In the genomic region with DNA sequence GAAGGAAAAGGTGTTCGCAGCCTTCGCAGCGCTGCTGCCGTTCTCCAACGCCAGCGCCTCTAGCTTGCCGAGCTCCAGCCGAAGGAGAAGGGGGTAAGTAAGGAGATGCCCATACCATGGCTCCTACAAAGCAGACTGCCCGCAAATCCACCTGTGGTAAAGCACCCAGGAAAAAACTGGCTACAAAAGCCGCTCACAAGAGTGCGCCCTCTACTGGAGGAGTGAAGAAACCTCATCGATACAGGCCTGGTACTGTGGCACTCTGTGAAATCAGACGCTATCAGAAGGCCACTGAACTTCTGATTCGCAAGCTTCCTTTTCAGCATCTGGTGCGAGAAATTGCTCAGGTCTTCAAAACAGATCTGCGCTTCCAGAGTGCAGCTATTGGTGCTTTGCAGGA, we compare ENCODE assay signal across 9 mouse cellular contexts. TPM values are rescaled to one million over a fixed set of nuclear protein-coding genes. Genes with fewer than 3 reads are reported as not detected.
DNase-seq lines count a peak whose midpoint lies in the region; ATAC-seq and TF ChIP-seq lines count a peak whose summit lies in the region.
"Had no signal": no experiment of that assay in that cellular context is flagged by ENCODE, and none has a peak within 500 bp of the region (broad histone marks: within the 10 kb centered on the region; RNA-seq: fewer than 3 reads in every experiment).

No protein-coding gene starts in this region.

- no peak overlapping the region for H3K27ac ChIP-seq in kidney, postnatal 0 days
- no peak overlapping the region for H3K27ac ChIP-seq in ES-Bruce4 (ENCODE audit: insufficient read depth, low read length)
- H3K27ac ChIP-seq: heart, embryonic 13.5 days had no signal

- H3K4me3 ChIP-seq in kidney, postnatal 0 days (replicated peaks; ENCODE audit: low read depth, low read length): no peak overlapping the region
- no peak overlapping the region for H3K4me3 ChIP-seq in ES-Bruce4 (ENCODE audit: low read depth, low read length)
- H3K4me3 ChIP-seq: heart, embryonic 13.5 days had no signal

- H3K4me2 ChIP-seq in kidney, postnatal 0 days (ENCODE audit: low read length): no peak overlapping the region
- H3K4me2 ChIP-seq: heart, embryonic 13.5 days had no signal

- no peak for TF ChIP-seq POLR2A in ES-Bruce4 (IDR thresholded peaks at IDR 0.05; ENCODE audit: insufficient read depth, low read length)

- no peaks in the 10 kb centered on the region for H3K36me3 ChIP-seq in kidney, postnatal 0 days (ENCODE audit: insufficient read depth, low read length)
- H3K36me3 ChIP-seq in ES-Bruce4 (ENCODE audit: control insufficient read depth, insufficient read depth, low read length, poor library complexity, severe bottlenecking): no peaks in the 10 kb centered on the region
- H3K36me3 ChIP-seq: heart, embryonic 13.5 days had no signal

- H3K9me3 ChIP-seq in kidney, postnatal 0 days (replicated peaks; ENCODE audit: low read length): no peaks in the 10 kb centered on the region
- peaks cover 58% of the 10 kb centered on the region for H3K9me3 ChIP-seq in ES-Bruce4 (replicated peaks; ENCODE audit: control insufficient read depth, insufficient read depth, low read length, poor library complexity, severe bottlenecking)
- H3K9me3 ChIP-seq: heart, embryonic 13.5 days had no signal

- no peaks in the 10 kb centered on the region for H3K4me1 ChIP-seq in kidney, postnatal 0 days (replicated peaks; ENCODE audit: insufficient read depth, low read length)
- no peaks in the 10 kb centered on the region for H3K4me1 ChIP-seq in ES-Bruce4 (ENCODE audit: control insufficient read depth, insufficient read depth, low read length)
- H3K4me1 ChIP-seq: heart, embryonic 13.5 days had no signal

- no peak overlapping the region for H3K9ac ChIP-seq in kidney, postnatal 0 days (ENCODE audit: low read depth, low read length)
- no peak overlapping the region for H3K9ac ChIP-seq in ES-Bruce4 (ENCODE audit: low read depth, poor library complexity, severe bottlenecking)
- H3K9ac ChIP-seq: heart, embryonic 13.5 days had no signal

- no peak for ATAC-seq in kidney, postnatal 0 days (replicated peaks; ENCODE audit: low FRiP score, low read depth)

- WGBS in kidney, postnatal 0 days: 85% methylated on average over 16 of the region's 16 CpGs

- DNase-seq in kidney, postnatal 0 days (ENCODE audit: low spot score): peak; percentile 14
- DNase-seq in kidney, adult 9 months: no peak
- DNase-seq in adrenal gland, postnatal 36 days: peak; percentile 5 to 12
- peak; percentile 31 for DNase-seq in naive thymus-derived CD4-positive, alpha-beta T cell, adult 2 months (ENCODE audit: low read depth)
- DNase-seq in right cerebral cortex, postnatal 14 days: no peak
- DNase-seq in right cerebral cortex, postnatal 36 days (ENCODE audit: low spot score in 2 of 2): no peak

- peak; percentile 61 for TF ChIP-seq CTCF in kidney, postnatal 0 days (IDR thresholded peaks at IDR 0.05; ENCODE audit: low read depth)
- peak; percentile 5 for TF ChIP-seq CTCF in ES-Bruce4 (IDR thresholded peaks at IDR 0.05; ENCODE audit: low read depth, low read length)

- H3K27me3 ChIP-seq in kidney, postnatal 0 days (ENCODE audit: insufficient read depth, low read length): no peaks in the 10 kb centered on the region
- no peaks in the 10 kb centered on the region for H3K27me3 ChIP-seq in ES-Bruce4 (ENCODE audit: control insufficient read depth, insufficient read depth, low read length, poor library complexity, severe bottlenecking)
- H3K27me3 ChIP-seq: heart, embryonic 13.5 days had no signal

- TF ChIP-seq EP300 in ES-Bruce4 (IDR thresholded peaks at IDR 0.05; ENCODE audit: insufficient read depth, low read depth, low read length): no peak

RNA-seq across cellular contexts. Expression of gene Shisal2b, which starts 55.0 kb away (rescaled TPM):
- polyA plus RNA-seq in kidney, postnatal 0 days (2015; fragmentation: Nextera tagmentation; extraction: Ambion mirVana): 0.57 and 0.71 TPM in 2 replicates
- polyA plus RNA-seq in ES-Bruce4 (2011; ENCODE audit: insufficient read depth, insufficient read length, low read depth, missing spikeins): not detected in 2 replicates
- total RNA-seq in adrenal gland, postnatal 36 days (2021): not detected
- total RNA-seq: common myeloid progenitor, adult 5-6 weeks had no signal

Comparison
In these comparisons a context has a peak if more than half of its experiments do, and no peak if none do; other contexts are left out.
1. DNase-seq: peak in kidney, postnatal 0 days (single experiment), adrenal gland, postnatal 36 days (2 of 2) and naive thymus-derived CD4-positive, alpha-beta T cell, adult 2 months (single experiment); none in kidney, adult 9 months (single experiment), right cerebral cortex, postnatal 14 days (single experiment) and right cerebral cortex, postnatal 36 days (0 of 2).